Mouse (Mus musculus) forebrain, embryonic 12.5 days (tissue): ENCODE data around the gene Shh. TPM values are rescaled to one million over a fixed set of nuclear protein-coding genes. Genes with fewer than 3 reads are reported as not detected.

Source experiments
- ATAC-seq: fragments of 200-750 bp; cut with Nextera tagmentation; 2 replicates; pipeline ENCODE4 v1.8.0; 2017; ENCODE audit warnings: moderate TSS enrichment; ENCODE audit not compliant: low FRiP score
- H3K27ac ChIP-seq: fragments of 300-500 bp; sonication (generic); 2 replicates; pipeline ENCODE4 v1.5.1; 2016; ENCODE audit warnings: mild to moderate bottlenecking
- H3K27me3 ChIP-seq: fragments of 300-500 bp; sonication (generic); 2 replicates; pipeline ENCODE4 v1.6.1; 2016; ENCODE audit warnings: mild to moderate bottlenecking
- H3K36me3 ChIP-seq: fragments of 300-500 bp; sonication (generic); replicated peaks from 2 replicates; pipeline ENCODE4 v1.6.1; 2016; ENCODE audit warnings: mild to moderate bottlenecking
- H3K4me1 ChIP-seq: fragments of 300-500 bp; sonication (generic); 2 replicates; pipeline ENCODE4 v1.6.1; 2016
- H3K4me2 ChIP-seq: fragments of 300-500 bp; sonication (generic); 2 replicates; pipeline ENCODE4 v1.6.1; 2016; ENCODE audit warnings: mild to moderate bottlenecking, moderate library complexity
- H3K4me3 ChIP-seq: fragments of 300-500 bp; sonication (generic); replicated peaks from 2 replicates; pipeline ENCODE4 v1.5.1; 2016; ENCODE audit warnings: mild to moderate bottlenecking
- H3K9ac ChIP-seq: fragments of 300-500 bp; sonication (generic); 2 replicates; pipeline ENCODE4 v1.6.1; 2016; ENCODE audit warnings: mild to moderate bottlenecking
- H3K9me3 ChIP-seq: fragments of 300-500 bp; sonication (generic); 2 replicates; pipeline ENCODE4 v1.6.1; 2016
- WGBS: fragments of 180-500 bp; shearing (Covaris S2); methylation state at CpG from one replicate; pipeline ENCODE4 v1.1.7; 2016; 5-methylcytosine and 5-hydroxymethylcytosine counted together
- polyA plus RNA-seq: library from polyadenylated mRNA; unstranded; fragments of >200 nt; fragmentation: Nextera tagmentation; extraction: Ambion mirVana; gene quantifications from 2 replicates; pipeline ENCODE4 v1.2.1, GENCODE M21; 2016

Shh gene
- polyA plus RNA-seq, 1 experiment from 2014 or later = 2.7 TPM

DNA sequence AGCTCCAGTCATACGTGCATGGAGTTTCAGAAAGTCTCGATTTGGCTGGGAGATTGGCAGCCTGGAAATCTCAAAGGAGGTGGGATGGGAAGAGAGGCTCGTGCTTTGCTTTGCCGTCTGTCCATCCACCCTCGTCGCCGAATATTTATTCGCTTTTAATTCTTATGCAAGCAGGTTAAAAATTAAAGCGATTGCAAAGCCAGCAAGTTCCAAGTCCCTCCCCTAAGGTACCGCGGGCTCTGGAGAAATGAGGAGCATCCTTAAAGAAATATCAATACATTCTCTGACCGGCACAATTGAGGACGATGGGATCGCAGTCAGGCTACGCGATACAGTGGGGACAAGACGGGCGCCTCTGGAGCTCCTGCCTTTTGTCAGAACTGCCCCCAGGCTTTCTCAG is 1.5 kb downstream of the Shh start:
- WGBS = under 1% methylated on average over 18 of the region's 18 CpGs
- Histone ChIP-seq H3K9me3 (no peaks in the 10 kb centered on the region), H3K9ac (peak overlapping the region; percentile 51; the same call in 1 of the 2 replicates), H3K36me3 (no peaks in the 10 kb centered on the region), H3K4me2 (peak overlapping the region; percentile 78), H3K27ac (no peak overlapping the region), H3K27me3 (peaks cover 96% of the 10 kb centered on the region), H3K4me1 (peaks cover 50% of the 10 kb centered on the region), H3K4me3 (peak overlapping the region; percentile 53)
- no peak for ATAC-seq

DNA sequence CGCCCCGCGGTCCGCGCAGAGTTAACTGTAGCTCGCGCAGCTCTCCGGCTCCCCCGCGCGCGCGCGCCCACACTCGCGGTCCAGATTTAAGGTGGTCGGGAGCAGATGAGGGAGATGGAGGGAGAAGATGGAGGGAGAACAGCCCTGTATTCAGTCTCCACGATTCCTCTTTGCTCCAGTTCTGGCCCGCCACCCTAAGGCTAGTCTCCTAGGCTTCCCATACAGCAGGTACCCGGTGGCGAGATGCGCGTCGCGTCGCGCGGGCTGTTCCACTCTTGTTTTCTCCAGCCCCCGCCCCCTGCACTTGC is 2.0 kb downstream of the Shh start:
- no peak overlapping the region for H3K27ac ChIP-seq
- peak; percentile 28; the same call in 1 of the 2 replicates for ATAC-seq

DNA sequence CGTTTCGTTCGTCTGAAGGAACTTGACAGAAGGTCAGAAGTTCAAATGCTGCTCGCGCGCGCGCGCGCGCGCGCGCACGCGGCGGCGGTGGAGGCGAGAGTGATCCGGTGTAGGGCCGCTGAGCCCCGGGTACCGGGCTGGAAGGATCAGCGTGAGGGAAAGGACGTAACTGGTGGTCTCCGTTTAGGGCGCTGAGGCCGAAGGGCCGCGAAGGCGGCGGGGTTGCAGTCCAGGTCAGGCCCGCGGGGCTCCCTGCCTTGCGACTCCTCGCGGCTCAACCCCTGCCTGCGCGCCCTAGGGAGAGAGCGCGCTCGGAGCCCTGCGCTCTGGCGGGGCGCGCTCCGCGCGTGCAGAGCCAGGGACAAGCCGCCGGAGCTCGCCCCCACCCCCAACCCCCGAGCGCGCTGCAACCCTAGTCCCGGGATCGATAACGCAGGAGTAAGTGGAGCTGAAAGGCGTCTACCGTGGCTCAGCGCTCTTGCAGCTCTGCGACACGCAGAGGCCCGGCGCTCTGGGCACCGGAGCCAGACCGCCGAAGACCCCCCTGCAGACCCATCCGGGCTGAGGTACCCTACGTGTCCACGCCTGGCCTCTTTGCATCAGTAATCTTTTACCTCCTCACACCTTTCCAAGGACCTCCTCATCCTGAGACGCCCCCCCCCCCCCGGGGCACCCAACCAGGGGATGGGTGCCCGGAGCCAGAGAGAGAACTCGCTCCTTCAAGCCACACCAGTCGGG is 2.5 kb downstream of the Shh start:
- peak overlapping the region; percentile 53 for H3K4me3 ChIP-seq
- H3K4me2 ChIP-seq = peak overlapping the region; percentile 78
- WGBS = under 1% methylated on average over 74 of the region's 76 CpGs
- no peak overlapping the region for H3K27ac ChIP-seq
- peak overlapping the region; percentile 51 for H3K9ac ChIP-seq
- H3K4me1 ChIP-seq = peaks cover 60% of the 10 kb centered on the region
- no peaks in the 10 kb centered on the region for H3K36me3 ChIP-seq
- peaks cover 99% of the 10 kb centered on the region for H3K27me3 ChIP-seq
- no peaks in the 10 kb centered on the region for H3K9me3 ChIP-seq
- no peak for ATAC-seq

More for the DNA sequence above, 2.0 kb downstream of the Shh start:
- Histone ChIP-seq H3K4me1 (peaks cover 54% of the 10 kb centered on the region), H3K4me3 (peak overlapping the region; percentile 53), H3K36me3 (no peaks in the 10 kb centered on the region), H3K9me3 (no peaks in the 10 kb centered on the region), H3K9ac (peak overlapping the region; percentile 51), H3K27me3 (peaks cover 97% of the 10 kb centered on the region), H3K4me2 (peak overlapping the region; percentile 78)
- 1% methylated on average over 28 of the region's 29 CpGs for WGBS

GRCm38 (mm10) chr5:28463656-28464055 is 3.4 kb downstream of the Shh start:
- Histone ChIP-seq H3K27me3 (peaks cover 100% of the 10 kb centered on the region), H3K4me3 (peak overlapping the region; percentile 53), H3K27ac (no peak overlapping the region), H3K4me2 (peak overlapping the region; percentile 78), H3K9me3 (no peaks in the 10 kb centered on the region), H3K4me1 (peaks cover 68% of the 10 kb centered on the region), H3K9ac (0 out of 2 replicates have a peak overlapping the region, but pooled peaks have one; percentile 14), H3K36me3 (no peaks in the 10 kb centered on the region)
- WGBS = 2% methylated on average over 10 of the region's 10 CpGs
- ATAC-seq = no peak

GRCm38 (mm10) chr5:28462741-28463590 is 4.1 kb downstream of the Shh start:
- peak overlapping the region; percentile 78 for H3K4me2 ChIP-seq
- under 1% methylated on average over 33 of the region's 33 CpGs for WGBS
- peak overlapping the region; percentile 53 for H3K4me3 ChIP-seq
- no peaks in the 10 kb centered on the region for H3K9me3 ChIP-seq
- H3K4me1 ChIP-seq = peaks cover 75% of the 10 kb centered on the region
- no peak for ATAC-seq
- H3K27ac ChIP-seq = no peak overlapping the region
- no peaks in the 10 kb centered on the region for H3K36me3 ChIP-seq
- 0 out of 2 replicates have a peak overlapping the region, but pooled peaks have one; percentile 14 for H3K9ac ChIP-seq
- H3K27me3 ChIP-seq = peaks cover 100% of the 10 kb centered on the region

GRCm38 (mm10) chr5:28461376-28461775 is 5.7 kb downstream of the Shh start:
- no peak overlapping the region; the same call in 1 of the 2 replicates for H3K4me2 ChIP-seq
- peaks cover 74% of the 10 kb centered on the region for H3K4me1 ChIP-seq
- peaks cover 96% of the 10 kb centered on the region for H3K27me3 ChIP-seq
- no peaks in the 10 kb centered on the region for H3K36me3 ChIP-seq
- ATAC-seq = no peak
- no peak overlapping the region for H3K4me3 ChIP-seq
- 9% methylated on average over 11 of the region's 11 CpGs for WGBS
- no peak overlapping the region for H3K9ac ChIP-seq
- no peak overlapping the region for H3K27ac ChIP-seq
- no peaks in the 10 kb centered on the region for H3K9me3 ChIP-seq

- Histone ChIP-seq H3K27me3 (peaks cover 96% of the 10 kb centered on the region), H3K9ac (no peak overlapping the region), H3K9me3 (no peaks in the 10 kb centered on the region), H3K36me3 (no peaks in the 10 kb centered on the region), H3K4me3 (peak overlapping the region; percentile 44; the same call in 1 of the 2 replicates), H3K4me2 (peak overlapping the region; percentile 64), H3K27ac (0 out of 2 replicates have a peak overlapping the region, but pooled peaks have one; percentile 56), H3K4me1 (peaks cover 70% of the 10 kb centered on the region)
- ATAC-seq = no peak
- under 1% methylated on average over 17 of the region's 17 CpGs for WGBS
These were observed 6.3 kb downstream of the Shh start for GRCm38 (mm10) chr5:28460556-28461350.

- H3K27ac ChIP-seq = peak overlapping the region; percentile 56
- under 1% methylated on average over 41 of the region's 41 CpGs for WGBS
- no peaks in the 10 kb centered on the region for H3K9me3 ChIP-seq
- H3K4me2 ChIP-seq = peak overlapping the region; percentile 64
- H3K9ac ChIP-seq = no peak overlapping the region; the same call in 1 of the 2 replicates
- peak overlapping the region; percentile 44 for H3K4me3 ChIP-seq
- H3K4me1 ChIP-seq = peaks cover 63% of the 10 kb centered on the region
- H3K36me3 ChIP-seq = no peaks in the 10 kb centered on the region
- H3K27me3 ChIP-seq = peaks cover 90% of the 10 kb centered on the region
- peak; percentile 67 for ATAC-seq
These were observed 7.4 kb downstream of the Shh start for GRCm38 (mm10) chr5:28459456-28460225.

- Histone ChIP-seq H3K27ac (peak overlapping the region; percentile 56; the same call in 1 of the 2 replicates), H3K36me3 (no peaks in the 10 kb centered on the region), H3K4me1 (peaks cover 56% of the 10 kb centered on the region), H3K4me2 (peak overlapping the region; percentile 64), H3K27me3 (peaks cover 89% of the 10 kb centered on the region), H3K9ac (no peak overlapping the region), H3K4me3 (peak overlapping the region; percentile 44), H3K9me3 (no peaks in the 10 kb centered on the region)
- 0 out of 2 replicates have a peak, but pooled peaks have one; percentile 21 for ATAC-seq
- under 1% methylated on average over 27 of the region's 27 CpGs for WGBS
These were observed 8.2 kb downstream of the Shh start for GRCm38 (mm10) chr5:28458821-28459240.

GRCm38 (mm10) chr5:28457921-28458641 is 9.0 kb downstream of the Shh start:
- peak; percentile 43; the same call in 1 of the 2 replicates for ATAC-seq
- Histone ChIP-seq H3K27ac (peak overlapping the region; percentile 47; the same call in 1 of the 2 replicates), H3K27me3 (peaks cover 82% of the 10 kb centered on the region), H3K4me2 (peak overlapping the region; percentile 64), H3K4me1 (peaks cover 56% of the 10 kb centered on the region), H3K4me3 (peak overlapping the region; percentile 44), H3K36me3 (no peaks in the 10 kb centered on the region), H3K9ac (0 out of 2 replicates have a peak overlapping the region, but pooled peaks have one; percentile 25), H3K9me3 (no peaks in the 10 kb centered on the region)
- WGBS = under 1% methylated on average over 88 of the region's 95 CpGs
